Mouse (Mus musculus): ENCODE measurements around the gene Nfatc3. TPM values are rescaled to one million over a fixed set of nuclear protein-coding genes. Genes with fewer than 3 reads are reported as not detected.

The Nfatc3 gene
- polyA plus RNA-seq, 2 experiments, result 2.6 to 10.2 TPM

- ATAC-seq (ENCODE audit: insufficient read depth) (no peak), DNase-seq (ENCODE audit: low read depth in 3 of 3, low spot score in 3 of 3) (no peak)
- 75% methylated on average over 9 of the region's 9 CpGs for WGBS (ENCODE audit: insufficient replicate concordance)
- TF ChIP-seq CTCF (IDR thresholded peaks at IDR 0.05; ENCODE audit: low read depth), result no peak
- no peak for TF ChIP-seq EP300 (IDR thresholded peaks at IDR 0.05; ENCODE audit: low read depth)
- Histone ChIP-seq H3K27ac (no peak overlapping the region), H3K27me3 (ENCODE audit: control insufficient read depth, insufficient read depth, low read length) (no peaks in the 10 kb centered on the region), H3K9ac (replicated peaks) (no peak overlapping the region), H3K4me2 (ENCODE audit: low read depth) (no peak overlapping the region), H3K36me3 (replicated peaks; ENCODE audit: control insufficient read depth, insufficient read depth, low read depth) (peaks cover 2% of the 10 kb centered on the region; the same call in 1 of the 2 replicates), H3K9me3 (ENCODE audit: control insufficient read depth, low read length) (no peaks in the 10 kb centered on the region), H3K4me1 (replicated peaks; ENCODE audit: control insufficient read depth in 2 of 2, insufficient read depth in 2 of 2, low read length in 1 of 2) (peaks cover 3% of the 10 kb centered on the region in 2 experiments; a peak in 2 of 4 replicates), H3K4me3 (ENCODE audit: insufficient read depth in 1 of 2, low read depth in 2 of 2, low read length in 2 of 2) (no peak overlapping the region)
These were observed 104.6 kb downstream of the Nfatc3 start for GRCm38 (mm10) chr8:106163251-106163650.

- Histone ChIP-seq H3K4me2 (ENCODE audit: low read depth) (no peak overlapping the region), H3K27me3 (ENCODE audit: control insufficient read depth, insufficient read depth, low read length) (no peaks in the 10 kb centered on the region), H3K9me3 (ENCODE audit: control insufficient read depth, low read length) (no peaks in the 10 kb centered on the region), H3K4me1 (replicated peaks; ENCODE audit: control insufficient read depth in 2 of 2, insufficient read depth in 2 of 2, low read length in 1 of 2) (peaks cover 8% of the 10 kb centered on the region in 2 experiments), H3K9ac (replicated peaks) (no peak overlapping the region), H3K36me3 (replicated peaks; ENCODE audit: control insufficient read depth, insufficient read depth, low read depth) (peaks cover 2% of the 10 kb centered on the region; the same call in 1 of the 2 replicates), H3K4me3 (ENCODE audit: insufficient read depth in 1 of 2, low read depth in 2 of 2, low read length in 2 of 2) (no peak overlapping the region), H3K27ac (no peak overlapping the region)
- no peak for ATAC-seq (ENCODE audit: insufficient read depth)
- no peak for TF ChIP-seq EP300 (IDR thresholded peaks at IDR 0.05; ENCODE audit: low read depth)
- TF ChIP-seq CTCF (IDR thresholded peaks at IDR 0.05; ENCODE audit: low read depth), result peak; percentile 91
- DNase-seq (ENCODE audit: low read depth in 3 of 3, low spot score in 3 of 3), result peak in 1 of 3 experiments; percentile 52
- WGBS (ENCODE audit: insufficient replicate concordance), result 36% methylated on average over 4 of the region's 4 CpGs
These were observed 106.8 kb downstream of the Nfatc3 start for GRCm38 (mm10) chr8:106165460-106165859.

- no peak within 1 kb of the TSS for H3K27ac ChIP-seq
- WGBS (ENCODE audit: insufficient replicate concordance), result under 1% methylated on average over 59 of the region's 59 CpGs
These were observed 109.8 kb downstream of the Nfatc3 start, which contains the start of gene Slc7a6 for GRCm38 (mm10) chr8:106168356-106169016. Gene Slc7a6 (plus strand): TSS chr8:106168857.

DNA sequence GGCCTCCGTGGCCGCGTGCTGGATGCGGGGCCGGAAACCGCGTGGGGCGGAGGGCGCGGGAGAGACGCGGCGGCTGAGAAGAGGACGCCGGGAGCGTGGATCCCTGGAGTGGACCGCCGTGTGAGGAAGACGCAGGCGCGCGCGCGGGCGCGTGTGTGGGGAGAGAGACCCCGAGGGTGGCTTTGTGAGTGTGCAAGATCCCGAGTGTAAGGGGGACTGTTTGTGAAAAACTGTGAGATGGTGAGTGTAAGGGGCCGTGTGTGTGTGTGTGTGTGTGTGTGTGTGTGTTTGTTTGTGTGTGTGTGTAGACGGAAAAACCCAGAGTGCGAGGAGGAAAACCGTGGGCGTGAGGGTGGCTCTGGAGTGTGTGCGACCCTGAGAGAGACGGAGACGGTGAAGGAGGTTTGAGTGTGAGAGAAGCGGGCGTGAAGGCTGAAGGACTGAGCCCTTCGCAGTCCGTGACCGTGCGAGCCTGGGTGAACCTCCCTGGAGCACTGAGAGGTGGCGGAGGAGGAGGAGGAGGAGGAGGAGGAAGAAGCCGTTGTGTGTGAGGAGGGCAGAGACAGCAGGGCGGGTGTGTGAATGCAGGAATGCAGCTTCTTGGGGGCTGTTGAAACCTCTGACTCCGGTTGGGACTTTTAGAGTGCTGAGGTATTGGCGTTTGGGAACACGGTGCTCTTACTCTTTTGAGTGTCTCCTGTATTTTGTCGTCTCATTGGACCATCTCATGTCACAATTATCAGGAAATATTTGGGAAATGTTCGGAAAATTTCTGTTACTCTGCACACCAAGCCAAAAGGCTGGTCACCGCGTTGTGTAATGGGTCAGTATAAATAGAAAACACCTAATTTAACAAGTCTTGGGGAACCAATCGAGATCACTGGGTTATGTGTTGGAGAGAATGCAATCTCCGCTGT lies 110.6 kb downstream of the Nfatc3 start:
- Histone ChIP-seq H3K27ac (no peak overlapping the region), H3K4me2 (ENCODE audit: low read depth) (peak overlapping the region; percentile 97), H3K9me3 (ENCODE audit: control insufficient read depth, low read length) (no peaks in the 10 kb centered on the region), H3K9ac (replicated peaks) (peak overlapping the region; percentile 74), H3K4me3 (ENCODE audit: insufficient read depth in 1 of 2, low read depth in 2 of 2, low read length in 2 of 2) (peak overlapping the region; percentile 64 to 78), H3K27me3 (ENCODE audit: control insufficient read depth, insufficient read depth, low read length) (no peaks in the 10 kb centered on the region), H3K4me1 (replicated peaks; ENCODE audit: control insufficient read depth in 2 of 2, insufficient read depth in 2 of 2, low read length in 1 of 2) (peaks cover 8% of the 10 kb centered on the region in 2 experiments), H3K36me3 (replicated peaks; ENCODE audit: control insufficient read depth, insufficient read depth, low read depth) (no peaks in the 10 kb centered on the region)
- ATAC-seq (ENCODE audit: insufficient read depth) (peak; percentile 62), DNase-seq (ENCODE audit: low read depth in 3 of 3, low spot score in 3 of 3) (no peak)
- WGBS (ENCODE audit: insufficient replicate concordance), result 2% methylated on average over 54 of the region's 54 CpGs
- TF ChIP-seq EP300 (IDR thresholded peaks at IDR 0.05; ENCODE audit: low read depth), result no peak
- TF ChIP-seq CTCF (IDR thresholded peaks at IDR 0.05; ENCODE audit: low read depth), result no peak

More at GRCm38 (mm10) chr8:106168356-106169016, 109.8 kb downstream of the Nfatc3 start, which contains the start of gene Slc7a6:
- Histone ChIP-seq H3K4me2 (ENCODE audit: low read depth) (peak within 1 kb of the TSS; percentile 97), H3K36me3 (replicated peaks; ENCODE audit: control insufficient read depth, insufficient read depth, low read depth) (no peaks in the 10 kb centered on the region; the same call in 1 of the 2 replicates), H3K9ac (replicated peaks) (peak within 1 kb of the TSS; percentile 74), H3K27me3 (ENCODE audit: control insufficient read depth, insufficient read depth, low read length) (no peaks in the 10 kb centered on the region), H3K4me3 (ENCODE audit: insufficient read depth in 1 of 2, low read depth in 2 of 2, low read length in 2 of 2) (peak within 1 kb of the TSS; percentile 64 to 78), H3K9me3 (ENCODE audit: control insufficient read depth, low read length) (no peaks in the 10 kb centered on the region), H3K4me1 (replicated peaks; ENCODE audit: control insufficient read depth in 2 of 2, insufficient read depth in 2 of 2, low read length in 1 of 2) (peaks cover 8% of the 10 kb centered on the region in 2 experiments)
- DNase-seq (ENCODE audit: low read depth in 3 of 3, low spot score in 3 of 3) (peak; percentile 60 to 65 (median 62)), ATAC-seq (ENCODE audit: insufficient read depth) (peak; percentile 88)
- TF ChIP-seq CTCF (IDR thresholded peaks at IDR 0.05; ENCODE audit: low read depth) (no peak; the same call in 1 of the 2 replicates), EP300 (IDR thresholded peaks at IDR 0.05; ENCODE audit: low read depth) (no peak)

All from liver, embryonic 14.5 days (tissue).